Mouse (Mus musculus) C2C12 (cell line): ENCODE data around the gene Dbh. TPM values are rescaled to one million over a fixed set of nuclear protein-coding genes. Genes with fewer than 3 reads are reported as not detected.

Source experiments
- H3K27me3 ChIP-seq: one replicate; pipeline ENCODE4 v1.6.1; 2011; ENCODE audit not compliant: control insufficient read depth, insufficient read depth, insufficient read length
- H3K36me3 ChIP-seq: one replicate; pipeline ENCODE4 v1.6.1; 2011; ENCODE audit not compliant: control insufficient read depth, insufficient read depth
- H3K4me3 ChIP-seq: one replicate; pipeline ENCODE4 v1.5.1; 2011; ENCODE audit warnings: mild to moderate bottlenecking, control low read depth; ENCODE audit not compliant: poor library complexity, insufficient read depth, severe bottlenecking
- H3K79me2 ChIP-seq: one replicate; pipeline ENCODE4 v1.6.1; 2011; ENCODE audit not compliant: control insufficient read depth, insufficient read depth
- H3K79me3 ChIP-seq: one replicate; pipeline ENCODE4 v1.6.1; 2011; ENCODE audit warnings: low read depth, control low read depth
- H3ac ChIP-seq: one replicate; pipeline ENCODE3; 2011; ENCODE audit warnings: low read depth; ENCODE audit not compliant: control insufficient read depth, insufficient read length
- CEBPB ChIP-seq: IDR thresholded peaks from one replicate; pipeline ENCODE4 v1.6.1; 2011; ENCODE audit warnings: low read depth, mild to moderate bottlenecking, control low read depth, moderate library complexity
- CTCF ChIP-seq: IDR thresholded peaks from one replicate; pipeline ENCODE4 v1.5.1; 2011; ENCODE audit not compliant: control insufficient read depth, insufficient read depth, insufficient read length
- FOSL1 ChIP-seq: IDR thresholded peaks from one replicate; pipeline ENCODE4 v1.8.0; 2011; ENCODE audit warnings: mild to moderate bottlenecking, low read length; ENCODE audit not compliant: poor library complexity, insufficient read depth, severe bottlenecking
- MAX ChIP-seq: IDR thresholded peaks from one replicate; pipeline ENCODE4 v1.6.1; 2011; ENCODE audit warnings: mild to moderate bottlenecking, control low read depth
- MYOD1 ChIP-seq: IDR thresholded peaks from one replicate; pipeline ENCODE4 v1.6.1; 2011; ENCODE audit warnings: low read depth; ENCODE audit not compliant: control insufficient read depth, insufficient read length
- MYOG ChIP-seq: IDR thresholded peaks from one replicate; pipeline ENCODE4 v1.6.1; 2011; ENCODE audit not compliant: control insufficient read depth, insufficient read length; ENCODE audit errors: extremely low read depth
- USF1 ChIP-seq: IDR thresholded peaks from one replicate; pipeline ENCODE4 v1.6.1; 2011; ENCODE audit warnings: low read depth, mild to moderate bottlenecking, control low read depth, moderate library complexity
- polyA plus RNA-seq: library from polyadenylated mRNA; unstranded; fragments of >200 nt; fragmentation: generic; extraction: Trizol; gene quantifications from one replicate; pipeline ENCODE4 v1.2.1, GENCODE M21; 2012; ENCODE audit warnings: missing spikeins

The Dbh gene
- polyA plus RNA-seq, 1 experiment, result 0.06 TPM

DNA sequence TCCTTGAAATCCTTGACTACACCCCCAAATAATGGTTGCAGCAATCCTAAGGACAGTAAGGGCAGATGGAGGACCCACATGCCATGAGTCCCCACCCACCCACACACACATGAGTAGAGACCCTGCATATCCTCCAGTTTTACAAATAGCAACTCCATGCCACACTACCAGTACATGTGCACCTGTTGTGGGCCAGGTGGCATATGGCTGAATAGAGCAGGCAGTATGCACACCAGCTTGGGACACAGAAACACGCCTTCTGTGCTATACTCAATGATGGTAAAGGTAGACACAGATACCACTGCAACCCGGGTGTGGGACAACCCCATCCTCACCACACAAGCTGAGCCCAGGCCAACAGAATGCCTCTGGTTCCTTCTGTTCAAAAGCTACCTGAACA lies 1.0 kb downstream of the Dbh start:
- no peak for TF ChIP-seq MYOD1
- TF ChIP-seq MAX, result no peak
- no peak for TF ChIP-seq USF1
- no peak for TF ChIP-seq MYOG
- no peak for TF ChIP-seq CEBPB
- TF ChIP-seq FOSL1, result no peak
- no peak for TF ChIP-seq CTCF
- no peaks in the 10 kb centered on the region for H3K36me3 ChIP-seq
- no peak overlapping the region for H3K4me3 ChIP-seq
- H3K79me3 ChIP-seq, result no peaks in the 10 kb centered on the region
- no peak overlapping the region for H3ac ChIP-seq
- H3K27me3 ChIP-seq, result peaks cover 67% of the 10 kb centered on the region
- no peaks in the 10 kb centered on the region for H3K79me2 ChIP-seq

DNA sequence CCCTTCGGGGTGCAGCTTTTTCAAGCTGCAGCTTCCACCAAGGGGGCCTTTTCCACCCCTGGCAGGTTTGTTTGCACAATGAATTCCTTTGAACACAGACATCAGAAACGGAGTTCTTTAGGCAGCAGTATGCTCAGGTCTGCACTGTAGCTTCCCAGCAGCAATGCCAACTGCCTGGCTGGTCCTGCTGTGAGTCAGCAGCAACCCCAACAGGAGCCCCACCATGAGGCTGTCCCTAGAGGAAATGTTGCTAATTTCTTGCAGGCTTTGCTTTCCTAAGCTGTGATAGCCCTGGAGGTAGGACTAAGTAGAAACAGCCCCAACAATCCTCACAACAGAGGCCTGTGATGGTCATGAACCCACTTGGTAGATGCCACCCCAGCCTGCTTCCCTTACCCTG lies 2.0 kb downstream of the Dbh start:
- TF ChIP-seq MAX, result no peak
- no peak for TF ChIP-seq USF1
- no peak for TF ChIP-seq FOSL1
- TF ChIP-seq MYOD1, result no peak
- no peak for TF ChIP-seq CEBPB
- TF ChIP-seq MYOG, result no peak
- no peak for TF ChIP-seq CTCF
- Histone ChIP-seq H3ac (no peak overlapping the region), H3K79me3 (no peaks in the 10 kb centered on the region), H3K36me3 (no peaks in the 10 kb centered on the region), H3K27me3 (peaks cover 70% of the 10 kb centered on the region), H3K4me3 (no peak overlapping the region), H3K79me2 (no peaks in the 10 kb centered on the region)

DNA sequence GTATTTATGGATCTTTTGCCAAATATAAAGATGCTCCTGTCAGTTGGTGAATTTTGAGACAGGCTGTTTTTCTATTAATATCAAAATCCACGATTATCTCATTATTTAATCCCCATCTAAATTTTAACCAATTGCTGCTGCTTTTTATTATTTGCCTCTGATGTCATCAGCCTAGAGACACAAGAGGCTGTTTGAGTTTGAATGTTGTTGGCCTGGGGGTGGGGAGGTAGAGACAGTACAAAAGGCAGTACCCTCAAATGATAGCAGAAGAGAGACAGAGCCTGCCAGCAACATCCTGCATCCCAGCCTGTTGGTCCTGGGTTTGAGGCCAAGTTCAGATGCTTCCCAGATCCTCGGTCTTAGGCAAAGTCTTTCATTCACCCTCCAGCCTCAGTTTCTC lies 9.2 kb downstream of the Dbh start:
- H3K4me3 ChIP-seq, result no peak overlapping the region
- no peaks in the 10 kb centered on the region for H3K79me3 ChIP-seq
- H3K36me3 ChIP-seq, result no peaks in the 10 kb centered on the region
- H3ac ChIP-seq, result no peak overlapping the region
- TF ChIP-seq FOSL1 (no peak), USF1 (no peak), CTCF (no peak), MYOD1 (no peak), CEBPB (no peak), MYOG (no peak), MAX (no peak)
- peaks cover 60% of the 10 kb centered on the region for H3K27me3 ChIP-seq
- no peaks in the 10 kb centered on the region for H3K79me2 ChIP-seq

DNA sequence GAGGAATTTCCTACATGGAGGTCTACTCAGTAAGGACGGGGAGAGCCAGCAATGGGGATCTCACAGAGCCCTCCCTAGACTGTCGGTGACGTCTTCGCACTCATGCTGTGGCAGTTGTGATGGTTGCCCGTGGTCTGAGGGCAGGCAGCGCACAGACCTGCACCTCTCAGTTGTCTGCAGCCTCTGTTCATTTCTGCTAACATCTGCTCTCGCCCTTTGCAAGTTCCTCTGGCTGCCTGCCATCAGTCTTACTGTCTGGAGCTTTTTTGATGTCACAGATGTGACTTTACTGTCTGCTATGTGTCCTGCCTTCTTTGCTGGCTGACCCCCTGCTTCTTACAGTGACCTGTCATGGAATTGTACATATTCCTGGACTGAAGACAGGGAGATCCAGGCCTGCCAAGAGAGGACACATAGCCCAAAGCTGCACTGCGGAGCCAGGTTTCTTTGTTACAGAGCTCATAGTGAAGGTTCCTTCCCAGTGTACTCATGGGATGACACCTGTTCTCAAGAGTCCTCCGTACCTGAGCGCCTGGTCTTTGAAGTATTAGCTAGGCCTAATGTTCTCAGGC lies 10.7 kb downstream of the Dbh start:
- H3K4me3 ChIP-seq, result no peak overlapping the region
- H3K36me3 ChIP-seq, result no peaks in the 10 kb centered on the region
- H3K27me3 ChIP-seq, result peaks cover 48% of the 10 kb centered on the region
- no peak for TF ChIP-seq CTCF
- TF ChIP-seq MAX, result no peak
- TF ChIP-seq USF1, result no peak
- TF ChIP-seq MYOD1, result no peak
- TF ChIP-seq MYOG, result no peak
- no peak for TF ChIP-seq FOSL1
- no peak for TF ChIP-seq CEBPB
- H3K79me2 ChIP-seq, result no peaks in the 10 kb centered on the region
- no peaks in the 10 kb centered on the region for H3K79me3 ChIP-seq
- H3ac ChIP-seq, result no peak overlapping the region

DNA sequence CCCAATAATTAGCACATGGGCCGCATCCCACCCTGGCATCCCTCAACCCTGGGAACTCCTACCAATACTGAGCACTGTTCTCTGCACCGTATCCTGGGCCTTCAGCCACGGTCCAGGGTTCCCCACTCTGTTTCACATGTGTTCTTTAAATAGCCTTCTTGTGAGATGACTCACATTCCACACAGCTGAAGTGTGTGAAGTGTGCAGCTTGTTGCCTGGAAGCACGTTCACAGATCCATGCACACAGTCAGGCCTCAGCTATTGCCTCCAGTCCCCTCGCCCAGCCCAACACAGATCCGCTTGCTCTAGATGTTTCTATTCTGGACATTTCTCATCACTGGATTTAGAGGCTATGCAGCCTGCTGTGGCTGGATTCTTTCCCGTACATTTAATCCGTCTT lies 14.1 kb downstream of the Dbh start:
- H3K4me3 ChIP-seq, result no peak overlapping the region
- no peaks in the 10 kb centered on the region for H3K79me2 ChIP-seq
- peaks cover 40% of the 10 kb centered on the region for H3K27me3 ChIP-seq
- H3K79me3 ChIP-seq, result no peaks in the 10 kb centered on the region
- no peaks in the 10 kb centered on the region for H3K36me3 ChIP-seq
- H3ac ChIP-seq, result no peak overlapping the region
- TF ChIP-seq FOSL1 (no peak), CEBPB (no peak), USF1 (no peak), MAX (no peak), CTCF (no peak), MYOD1 (no peak), MYOG (no peak)
